Mouse (Mus musculus): Measurements from ENCODE around the gene Homer1. TPM values are rescaled to one million over a fixed set of nuclear protein-coding genes. Genes with fewer than 3 reads are reported as not detected.

Homer1 gene
- polyA plus RNA-seq, 1 experiment: 27.4 TPM

- no peaks in the 10 kb centered on the region for H3K36me3 ChIP-seq (ENCODE audit: control insufficient read depth, insufficient read depth, low read length, poor library complexity, severe bottlenecking)
- no peaks in the 10 kb centered on the region for H3K9me3 ChIP-seq (replicated peaks; ENCODE audit: control insufficient read depth, insufficient read depth, low read length, poor library complexity, severe bottlenecking)
- no peak overlapping the region for H3K9ac ChIP-seq (ENCODE audit: low read depth, poor library complexity, severe bottlenecking)
- no peaks in the 10 kb centered on the region for H3K27me3 ChIP-seq (ENCODE audit: control insufficient read depth, insufficient read depth, low read length, poor library complexity, severe bottlenecking)
- H3K4me1 ChIP-seq (ENCODE audit: control insufficient read depth, insufficient read depth, low read length): no peaks in the 10 kb centered on the region
- H3K4me3 ChIP-seq (ENCODE audit: low read depth, low read length): no peak overlapping the region
- no peak overlapping the region for H3K27ac ChIP-seq (ENCODE audit: insufficient read depth, low read length)
- no peak for TF ChIP-seq CTCF (IDR thresholded peaks at IDR 0.05; ENCODE audit: low read depth, low read length)
- no peak for TF ChIP-seq POLR2A (IDR thresholded peaks at IDR 0.05; ENCODE audit: insufficient read depth, low read length)
- no peak for TF ChIP-seq EP300 (IDR thresholded peaks at IDR 0.05; ENCODE audit: insufficient read depth, low read depth, low read length)
These were observed 20.7 kb downstream of the Homer1 start for GRCm38 (mm10) chr13:93320089-93320488.

DNA sequence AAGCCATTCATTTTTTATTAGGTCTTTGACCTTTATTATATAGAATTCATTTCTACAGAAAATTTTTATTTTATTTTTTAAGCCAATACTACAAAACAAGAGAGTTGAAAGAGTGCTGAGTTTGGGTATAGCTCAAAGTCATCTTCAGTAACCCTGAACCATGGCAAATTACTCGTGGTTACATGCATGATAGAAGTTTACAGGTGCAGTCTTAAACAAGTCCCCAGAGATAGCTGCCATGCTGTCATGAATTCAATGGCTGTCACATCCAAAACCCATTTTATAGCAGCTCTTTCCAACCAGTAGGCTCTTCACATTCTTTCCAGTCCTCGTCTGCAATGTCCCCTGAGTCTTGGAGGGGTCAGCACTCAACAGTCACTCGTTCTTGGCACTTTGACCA is 26.9 kb downstream of the Homer1 start:
- H3K9ac ChIP-seq (ENCODE audit: low read depth, poor library complexity, severe bottlenecking): no peak overlapping the region
- no peak overlapping the region for H3K4me3 ChIP-seq (ENCODE audit: low read depth, low read length)
- TF ChIP-seq CTCF (IDR thresholded peaks at IDR 0.05; ENCODE audit: low read depth, low read length) (no peak), EP300 (IDR thresholded peaks at IDR 0.05; ENCODE audit: insufficient read depth, low read depth, low read length) (no peak), POLR2A (IDR thresholded peaks at IDR 0.05; ENCODE audit: insufficient read depth, low read length) (no peak)
- H3K27me3 ChIP-seq (ENCODE audit: control insufficient read depth, insufficient read depth, low read length, poor library complexity, severe bottlenecking): no peaks in the 10 kb centered on the region
- H3K27ac ChIP-seq (ENCODE audit: insufficient read depth, low read length): no peak overlapping the region
- H3K36me3 ChIP-seq (ENCODE audit: control insufficient read depth, insufficient read depth, low read length, poor library complexity, severe bottlenecking): no peaks in the 10 kb centered on the region
- H3K4me1 ChIP-seq (ENCODE audit: control insufficient read depth, insufficient read depth, low read length): no peaks in the 10 kb centered on the region
- no peaks in the 10 kb centered on the region for H3K9me3 ChIP-seq (replicated peaks; ENCODE audit: control insufficient read depth, insufficient read depth, low read length, poor library complexity, severe bottlenecking)

- TF ChIP-seq POLR2A (IDR thresholded peaks at IDR 0.05; ENCODE audit: insufficient read depth, low read length): no peak
- no peak for TF ChIP-seq CTCF (IDR thresholded peaks at IDR 0.05; ENCODE audit: low read depth, low read length)
- no peak for TF ChIP-seq EP300 (IDR thresholded peaks at IDR 0.05; ENCODE audit: insufficient read depth, low read depth, low read length)
- Histone ChIP-seq H3K9ac (ENCODE audit: low read depth, poor library complexity, severe bottlenecking) (no peak overlapping the region), H3K9me3 (replicated peaks; ENCODE audit: control insufficient read depth, insufficient read depth, low read length, poor library complexity, severe bottlenecking) (no peaks in the 10 kb centered on the region), H3K4me1 (ENCODE audit: control insufficient read depth, insufficient read depth, low read length) (no peaks in the 10 kb centered on the region), H3K27ac (ENCODE audit: insufficient read depth, low read length) (no peak overlapping the region), H3K36me3 (ENCODE audit: control insufficient read depth, insufficient read depth, low read length, poor library complexity, severe bottlenecking) (no peaks in the 10 kb centered on the region), H3K27me3 (ENCODE audit: control insufficient read depth, insufficient read depth, low read length, poor library complexity, severe bottlenecking) (no peaks in the 10 kb centered on the region), H3K4me3 (ENCODE audit: low read depth, low read length) (no peak overlapping the region)
These were observed 32.3 kb downstream of the Homer1 start for GRCm38 (mm10) chr13:93331721-93332120.

DNA sequence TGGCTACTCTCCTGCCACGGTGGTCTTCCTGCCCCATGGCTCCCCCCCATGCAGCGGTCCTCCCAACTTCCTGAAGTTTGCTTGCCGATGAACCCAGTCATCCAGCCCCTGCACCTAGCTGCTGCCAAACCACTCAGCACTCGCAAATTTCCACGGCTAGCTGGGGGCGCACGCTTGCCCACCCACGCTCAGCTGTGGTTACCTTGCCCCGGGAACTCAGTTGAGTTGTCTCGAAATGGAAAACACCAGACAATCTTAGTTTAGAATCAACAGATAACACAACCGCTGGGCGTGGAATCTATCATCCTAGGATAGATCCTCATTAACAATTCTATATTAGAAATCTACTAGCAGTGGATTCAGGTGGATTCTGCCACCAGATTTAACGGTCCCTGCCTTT is 33.1 kb downstream of the Homer1 start:
- no peak for TF ChIP-seq POLR2A (IDR thresholded peaks at IDR 0.05; ENCODE audit: insufficient read depth, low read length)
- TF ChIP-seq CTCF (IDR thresholded peaks at IDR 0.05; ENCODE audit: low read depth, low read length): no peak
- no peak for TF ChIP-seq EP300 (IDR thresholded peaks at IDR 0.05; ENCODE audit: insufficient read depth, low read depth, low read length)
- no peak overlapping the region for H3K9ac ChIP-seq (ENCODE audit: low read depth, poor library complexity, severe bottlenecking)
- H3K36me3 ChIP-seq (ENCODE audit: control insufficient read depth, insufficient read depth, low read length, poor library complexity, severe bottlenecking): no peaks in the 10 kb centered on the region
- H3K4me3 ChIP-seq (ENCODE audit: low read depth, low read length): no peak overlapping the region
- H3K27ac ChIP-seq (ENCODE audit: insufficient read depth, low read length): no peak overlapping the region
- no peaks in the 10 kb centered on the region for H3K4me1 ChIP-seq (ENCODE audit: control insufficient read depth, insufficient read depth, low read length)
- no peaks in the 10 kb centered on the region for H3K9me3 ChIP-seq (replicated peaks; ENCODE audit: control insufficient read depth, insufficient read depth, low read length, poor library complexity, severe bottlenecking)
- H3K27me3 ChIP-seq (ENCODE audit: control insufficient read depth, insufficient read depth, low read length, poor library complexity, severe bottlenecking): no peaks in the 10 kb centered on the region

- H3K4me3 ChIP-seq (ENCODE audit: low read depth, low read length): no peak overlapping the region
- H3K4me1 ChIP-seq (ENCODE audit: control insufficient read depth, insufficient read depth, low read length): no peaks in the 10 kb centered on the region
- no peak for TF ChIP-seq POLR2A (IDR thresholded peaks at IDR 0.05; ENCODE audit: insufficient read depth, low read length)
- TF ChIP-seq EP300 (IDR thresholded peaks at IDR 0.05; ENCODE audit: insufficient read depth, low read depth, low read length): no peak
- no peak for TF ChIP-seq CTCF (IDR thresholded peaks at IDR 0.05; ENCODE audit: low read depth, low read length)
- no peaks in the 10 kb centered on the region for H3K27me3 ChIP-seq (ENCODE audit: control insufficient read depth, insufficient read depth, low read length, poor library complexity, severe bottlenecking)
- no peaks in the 10 kb centered on the region for H3K9me3 ChIP-seq (replicated peaks; ENCODE audit: control insufficient read depth, insufficient read depth, low read length, poor library complexity, severe bottlenecking)
- H3K27ac ChIP-seq (ENCODE audit: insufficient read depth, low read length): no peak overlapping the region
- H3K9ac ChIP-seq (ENCODE audit: low read depth, poor library complexity, severe bottlenecking): no peak overlapping the region
- no peaks in the 10 kb centered on the region for H3K36me3 ChIP-seq (ENCODE audit: control insufficient read depth, insufficient read depth, low read length, poor library complexity, severe bottlenecking)
These were observed 35.9 kb downstream of the Homer1 start for GRCm38 (mm10) chr13:93335337-93335736.

- Histone ChIP-seq H3K9me3 (replicated peaks; ENCODE audit: control insufficient read depth, insufficient read depth, low read length, poor library complexity, severe bottlenecking) (no peaks in the 10 kb centered on the region), H3K4me1 (ENCODE audit: control insufficient read depth, insufficient read depth, low read length) (no peaks in the 10 kb centered on the region), H3K36me3 (ENCODE audit: control insufficient read depth, insufficient read depth, low read length, poor library complexity, severe bottlenecking) (no peaks in the 10 kb centered on the region), H3K27me3 (ENCODE audit: control insufficient read depth, insufficient read depth, low read length, poor library complexity, severe bottlenecking) (no peaks in the 10 kb centered on the region), H3K9ac (ENCODE audit: low read depth, poor library complexity, severe bottlenecking) (no peak overlapping the region), H3K4me3 (ENCODE audit: low read depth, low read length) (no peak overlapping the region), H3K27ac (ENCODE audit: insufficient read depth, low read length) (no peak overlapping the region)
- TF ChIP-seq CTCF (IDR thresholded peaks at IDR 0.05; ENCODE audit: low read depth, low read length) (no peak), EP300 (IDR thresholded peaks at IDR 0.05; ENCODE audit: insufficient read depth, low read depth, low read length) (no peak), POLR2A (IDR thresholded peaks at IDR 0.05; ENCODE audit: insufficient read depth, low read length) (no peak)
These were observed 39.0 kb downstream of the Homer1 start for GRCm38 (mm10) chr13:93338394-93338793.

All from ES-Bruce4 (cell line).